Mouse (Mus musculus) bone marrow macrophage, adult 2 months (primary cell): ENCODE measurements around the gene Fam111a.

ENCODE experiments used
- CTCF ChIP-seq: IDR thresholded peaks from 2 replicates; pipeline ENCODE4 v1.5.1; 2012; ENCODE audit warnings: low read depth, mild to moderate bottlenecking, low read length, moderate library complexity
- POLR2A ChIP-seq: IDR thresholded peaks from 2 replicates; pipeline ENCODE4 v1.6.1; 2012; ENCODE audit warnings: mild to moderate bottlenecking, low read depth, low read length, borderline replicate concordance

- TF ChIP-seq CTCF = no peak
- TF ChIP-seq POLR2A = no peak
Measured at GRCm38 (mm10) chr19:12574012-12574407, 28.5 kb downstream of the Fam111a start.
